Mouse (Mus musculus) lung, postnatal 10 days (tissue): ENCODE data around the gene Grik5.

Experiments
- DNase-seq: peaks from one replicate; pipeline ENCODE4 v3.0.0; 2021

Gene Grik5

DNA sequence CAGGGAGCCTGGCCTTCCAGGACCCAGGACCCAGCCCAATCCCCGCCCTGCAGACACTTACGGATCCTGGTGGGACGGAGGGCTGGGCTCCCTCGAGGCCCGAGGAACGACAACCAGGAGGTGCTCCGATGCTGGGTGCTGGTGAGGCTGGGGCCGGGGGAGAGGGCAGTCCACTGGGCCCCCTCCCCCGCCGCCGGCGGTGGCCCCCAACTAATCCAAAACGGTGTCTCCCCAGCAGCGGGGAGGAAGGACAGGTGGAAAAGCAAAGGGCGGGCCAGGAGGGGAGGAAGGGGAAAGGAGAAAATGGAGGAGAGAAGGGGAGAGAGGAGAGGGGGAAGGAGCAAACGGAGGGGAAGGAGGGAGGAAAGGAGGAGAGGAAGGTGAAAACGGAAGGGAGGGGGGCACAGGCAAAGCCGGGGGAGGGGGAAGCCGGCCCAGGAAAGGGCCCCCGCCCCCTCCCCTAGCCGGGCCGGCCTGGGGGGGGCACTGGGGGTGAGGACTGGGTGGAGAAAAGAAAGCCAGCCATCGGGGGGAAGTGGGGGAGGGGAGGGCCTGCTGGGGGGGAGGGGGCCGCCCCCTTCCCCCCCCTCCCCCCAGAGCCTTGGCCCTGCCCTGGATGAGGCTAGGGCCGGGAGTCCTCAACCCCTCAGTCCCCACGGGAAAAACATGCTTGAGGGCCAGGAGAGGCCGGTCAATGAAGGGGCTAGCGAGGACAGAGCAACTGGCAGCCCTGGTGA, at the start of gene Grik5, which contains the start of gene Zfp574:
TSS of gene Grik5 (minus strand) at position 368 of the 737 bp plus-strand sequence.
TSS of gene Zfp574 (plus strand) at position 589 of the 737 bp plus-strand sequence.
- DNase-seq: peak; percentile 33

GRCm38 (mm10) chr7:25121240-25121786, 49.2 kb upstream of the Grik5 start:
- no peak for DNase-seq

- DNase-seq: peak; percentile 40
These were observed 48.1 kb upstream of the Grik5 start for GRCm38 (mm10) chr7:25120061-25120834.

GRCm38 (mm10) chr7:25112956-25113603, 40.9 kb upstream of the Grik5 start:
- DNase-seq: no peak

DNA sequence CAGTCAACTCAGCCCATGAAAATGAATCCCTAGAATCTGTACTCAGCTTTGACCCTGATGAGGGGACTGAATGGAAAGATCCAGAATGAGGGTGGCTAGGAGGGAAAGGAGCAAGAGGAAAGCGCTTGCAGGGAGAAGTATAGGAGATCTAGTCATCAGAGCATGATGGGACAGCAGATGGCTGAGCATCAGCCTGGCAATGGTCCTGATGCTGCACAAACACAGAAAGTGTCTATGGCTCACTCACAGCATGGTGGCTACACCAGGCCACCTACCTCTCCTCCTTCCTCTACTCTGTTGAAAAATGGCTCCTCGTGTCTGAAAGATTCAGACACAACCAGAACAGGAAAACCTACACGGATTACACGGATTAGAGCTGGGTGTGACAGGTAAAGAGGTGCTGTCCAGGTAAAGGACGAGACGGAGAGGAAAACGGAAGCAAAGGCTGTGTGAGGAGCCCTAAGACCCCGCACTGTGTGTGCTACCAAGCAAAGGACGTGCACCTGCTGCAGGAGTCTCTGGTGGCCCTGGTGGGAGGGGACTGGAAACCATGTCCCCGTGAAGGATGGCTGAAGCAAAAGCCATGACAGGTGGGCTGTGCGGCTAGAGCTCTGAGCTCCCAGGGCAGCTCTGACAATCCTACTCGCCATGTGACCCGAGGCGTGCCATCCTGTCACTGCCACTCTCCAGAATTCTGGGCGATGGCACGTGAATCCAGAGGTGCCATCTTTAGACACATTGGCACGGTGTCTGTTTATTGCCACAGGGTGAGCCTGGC, 40.2 kb upstream of the Grik5 start:
- DNase-seq: no peak

GRCm38 (mm10) chr7:25110336-25110735, 38.2 kb upstream of the Grik5 start:
- DNase-seq: no peak

- no peak for DNase-seq
These were observed 37.2 kb upstream of the Grik5 start for GRCm38 (mm10) chr7:25109355-25109754.

DNA sequence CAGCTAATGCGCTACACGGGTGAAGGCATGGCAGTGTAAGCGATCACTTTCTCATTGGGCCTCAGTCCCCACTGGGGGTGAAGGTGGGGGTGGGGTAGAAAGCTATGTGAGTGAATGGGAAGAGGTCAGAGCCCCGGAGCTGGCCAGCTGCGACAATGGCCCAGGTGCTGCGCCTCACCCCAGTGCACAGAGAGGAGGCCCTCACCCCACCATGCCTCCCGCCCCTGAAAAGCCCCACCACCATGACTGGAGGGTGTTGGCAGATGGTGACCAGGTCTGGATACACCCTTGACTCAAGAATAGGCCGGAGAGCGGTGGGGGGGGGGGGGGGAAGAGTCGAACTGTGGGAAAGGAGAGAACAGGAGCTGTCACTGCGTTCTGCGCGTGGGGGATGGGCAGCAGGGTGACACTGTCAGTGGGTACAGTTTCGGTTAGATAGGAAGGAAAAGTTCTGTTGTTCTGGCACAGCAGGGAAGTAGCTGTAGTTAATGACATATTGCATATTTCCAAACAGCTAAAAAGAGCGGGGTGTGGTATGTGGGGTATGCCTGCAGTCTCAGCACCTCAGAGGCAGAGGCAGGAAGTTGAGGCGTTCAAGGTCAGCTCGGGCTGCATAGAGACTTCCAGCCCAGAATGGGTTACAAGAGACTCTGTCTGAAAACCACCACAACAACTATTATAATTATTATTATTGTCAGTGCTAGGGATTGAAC, 34.8 kb upstream of the Grik5 start:
- no peak for DNase-seq

DNA sequence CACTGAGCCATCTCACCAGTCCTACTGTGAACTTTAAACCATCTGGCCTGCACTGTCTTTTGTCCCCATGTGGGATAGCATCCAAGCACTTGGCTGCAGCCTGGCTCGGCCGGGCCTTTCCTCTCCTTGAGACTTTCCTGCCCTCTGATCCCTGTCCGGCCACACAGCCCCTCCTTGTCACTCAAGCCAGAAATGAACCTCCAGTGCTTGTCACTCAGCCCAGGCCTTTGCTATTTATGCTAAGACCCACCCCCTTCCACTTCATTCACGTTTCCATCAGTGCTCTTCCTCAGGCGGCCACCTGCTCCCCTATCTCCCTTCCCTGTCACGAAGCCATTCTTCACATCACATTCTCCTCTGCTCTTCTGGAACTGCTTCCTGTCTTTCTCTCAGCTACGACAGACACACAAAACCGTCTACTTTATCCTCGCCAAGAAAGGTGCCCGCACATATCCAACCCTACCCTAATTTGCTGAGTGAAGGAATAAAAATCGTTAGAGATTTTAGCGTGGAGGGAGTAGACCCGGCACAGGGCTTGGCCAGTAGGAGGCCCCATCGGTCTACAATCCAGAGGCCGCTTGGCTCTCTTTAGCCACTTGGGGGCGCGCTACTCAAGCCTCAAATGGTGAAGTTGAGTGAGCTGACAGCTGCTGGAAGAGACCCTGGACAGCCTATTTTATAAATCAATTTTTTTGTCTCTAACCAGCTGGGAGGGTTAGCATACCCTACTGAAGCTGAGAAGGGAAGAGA, 33.4 kb upstream of the Grik5 start:
- peak; percentile 83 for DNase-seq

GRCm38 (mm10) chr7:25099581-25099980, 27.4 kb upstream of the Grik5 start:
- no peak for DNase-seq

DNA sequence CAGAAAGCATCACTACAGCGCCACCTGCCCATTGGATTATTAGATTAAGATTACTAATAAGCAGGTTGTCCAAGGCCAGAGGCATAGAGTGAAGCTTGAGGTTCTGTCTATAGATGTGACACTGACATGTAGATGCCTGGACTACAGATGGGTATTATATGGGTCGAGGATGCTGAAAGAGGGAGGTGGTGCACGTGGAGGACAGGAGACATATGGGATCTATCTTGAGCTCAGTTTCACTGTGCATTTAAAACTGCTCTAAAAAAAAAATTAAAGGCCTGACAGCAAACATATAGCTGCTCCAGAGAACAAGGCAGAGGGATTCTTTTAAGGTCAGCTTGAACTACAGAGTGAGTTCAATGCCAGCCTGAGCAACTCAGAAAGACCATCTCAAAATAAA, 26.0 kb upstream of the Grik5 start:
- DNase-seq: no peak

DNA sequence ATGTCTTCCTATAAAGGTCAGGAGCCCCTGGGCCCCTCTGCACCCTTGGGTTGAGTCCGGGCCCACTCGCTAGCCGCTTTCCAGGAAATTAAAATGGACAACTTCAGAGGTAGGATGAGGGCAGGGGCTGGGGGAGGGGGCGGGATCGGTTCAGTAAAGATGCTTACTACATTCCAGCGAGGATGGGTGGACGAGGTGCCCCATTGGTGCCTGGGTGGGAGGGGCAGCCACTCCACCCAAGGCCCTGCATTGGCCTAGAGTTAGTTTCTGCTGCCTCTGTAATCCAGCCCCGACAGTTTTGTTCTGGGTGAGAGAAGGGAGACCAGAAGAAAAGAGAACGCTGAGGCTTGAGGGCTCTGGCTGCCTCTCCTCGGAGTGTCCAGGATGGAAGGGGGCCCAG, 17.7 kb upstream of the Grik5 start:
- DNase-seq: no peak

- DNase-seq: no peak
These were observed 16.8 kb upstream of the Grik5 start for GRCm38 (mm10) chr7:25088968-25089367.

DNA sequence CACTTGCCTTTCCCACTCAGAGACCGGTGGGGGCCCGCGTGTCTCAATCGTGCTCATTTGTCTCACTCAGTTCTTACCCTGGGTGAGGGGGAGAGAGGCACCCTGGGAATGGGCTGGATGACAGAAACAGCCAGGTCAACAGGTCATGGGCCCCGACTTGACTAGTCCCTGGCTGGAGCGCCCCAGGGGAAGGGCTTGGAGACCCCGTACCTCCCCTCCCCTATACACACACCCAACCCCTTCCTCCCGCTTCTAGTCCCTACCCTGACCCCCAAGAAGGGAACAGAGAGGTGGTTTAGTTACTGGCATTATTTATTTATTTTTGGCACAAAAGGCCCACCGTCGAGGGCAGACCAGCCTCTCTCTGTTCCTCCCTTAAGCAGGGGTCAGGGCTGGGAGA, 16.4 kb upstream of the Grik5 start:
- DNase-seq: no peak

GRCm38 (mm10) chr7:25087972-25088371, 15.8 kb upstream of the Grik5 start:
- no peak for DNase-seq

GRCm38 (mm10) chr7:25087256-25087912, 15.2 kb upstream of the Grik5 start:
- DNase-seq: no peak

- no peak for DNase-seq
These were observed 14.5 kb upstream of the Grik5 start for GRCm38 (mm10) chr7:25086656-25087055.

- no peak for DNase-seq
These were observed 12.5 kb upstream of the Grik5 start for GRCm38 (mm10) chr7:25084621-25085020.

DNA sequence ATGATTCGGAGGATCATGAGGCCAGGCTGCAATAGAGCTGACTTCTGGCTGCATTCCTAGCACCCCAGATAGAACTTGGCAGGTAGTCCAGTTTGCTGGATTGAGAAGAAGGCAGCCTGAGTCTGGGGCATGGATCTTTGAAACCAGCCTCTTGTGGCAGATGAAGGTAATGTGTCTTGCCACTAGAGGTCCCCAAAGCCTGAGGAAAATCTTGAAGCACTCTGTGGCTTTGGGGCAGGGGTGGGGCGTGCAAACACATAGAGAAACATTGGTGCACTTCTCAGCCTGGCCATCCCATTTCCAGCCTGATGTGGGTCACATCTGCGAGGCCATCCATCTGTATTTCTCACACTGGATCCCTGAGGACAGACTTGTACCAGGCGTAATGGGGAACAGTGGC, 10.4 kb upstream of the Grik5 start:
- DNase-seq: peak; percentile 77

GRCm38 (mm10) chr7:25080431-25080830, 8.3 kb upstream of the Grik5 start:
- no peak for DNase-seq
